Mouse (Mus musculus) erythroblast, embryonic 14.5 days (primary cell): Measurements from ENCODE around the gene Hist1h4i.

Experiments
- GATA1 ChIP-seq: IDR thresholded peaks from 2 replicates; pipeline ENCODE4 v1.6.1; 2012; ENCODE audit warnings: low read length, inconsistent platforms, mixed read lengths
- TAL1 ChIP-seq: IDR thresholded peaks from 3 replicates; pipeline ENCODE4 v1.6.1; 2012; ENCODE audit warnings: low read length, inconsistent platforms, mixed read lengths

- TF ChIP-seq GATA1 (no peak), TAL1 (no peak)
These were observed 18.9 kb downstream of the Hist1h4i start for GRCm38 (mm10) chr13:22022241-22022640.
